Mouse (Mus musculus): ENCODE measurements around the gene Ltf. TPM values are rescaled to one million over a fixed set of nuclear protein-coding genes. Genes with fewer than 3 reads are reported as not detected.

Ltf gene
- total RNA-seq, 2 experiments from 2014 or later: 1.2 to 3.6 TPM

DNA sequence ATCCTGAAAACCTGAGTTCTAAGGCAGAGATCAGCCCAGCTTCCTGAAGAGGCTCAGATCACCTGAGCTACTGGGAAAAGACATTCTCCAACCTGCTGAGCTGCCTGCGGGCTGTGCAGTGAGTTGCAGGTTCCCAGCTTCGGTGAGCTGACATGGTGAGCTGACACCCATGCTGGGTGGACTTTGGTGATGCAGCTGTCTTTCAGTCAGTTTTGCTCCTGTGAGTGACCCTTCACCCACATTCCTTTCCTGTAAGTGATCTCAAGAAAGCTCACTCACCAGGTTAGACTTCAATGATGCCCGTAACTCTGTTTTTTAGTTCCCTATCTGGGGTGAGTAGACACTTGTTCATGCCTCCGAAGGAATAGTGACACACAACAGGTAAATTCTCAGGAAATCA, 66.3 kb downstream of the Ltf start:
- no peak for DNase-seq (ENCODE audit: low spot score in 2 of 2)

DNA sequence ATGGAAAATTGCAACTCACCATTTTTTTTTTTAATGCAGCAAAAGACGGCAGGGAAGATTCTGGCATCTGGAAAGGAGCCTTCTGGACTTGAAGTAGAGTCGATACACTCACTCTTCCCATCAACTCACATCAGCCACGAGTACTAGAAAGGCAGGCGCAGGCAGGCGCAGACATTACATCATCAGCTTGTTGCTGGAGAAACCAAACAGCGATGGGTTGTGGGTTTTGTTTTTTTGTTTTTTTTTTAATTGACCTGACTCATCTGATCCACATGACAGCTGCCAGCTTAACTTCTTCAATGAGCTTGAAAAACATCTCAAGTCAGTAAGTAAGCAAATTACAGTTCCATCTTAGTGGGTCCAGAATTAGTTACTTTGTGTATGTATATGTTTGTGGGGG, 67.1 kb downstream of the Ltf start:
- DNase-seq (ENCODE audit: low spot score in 2 of 2): no peak

DNA sequence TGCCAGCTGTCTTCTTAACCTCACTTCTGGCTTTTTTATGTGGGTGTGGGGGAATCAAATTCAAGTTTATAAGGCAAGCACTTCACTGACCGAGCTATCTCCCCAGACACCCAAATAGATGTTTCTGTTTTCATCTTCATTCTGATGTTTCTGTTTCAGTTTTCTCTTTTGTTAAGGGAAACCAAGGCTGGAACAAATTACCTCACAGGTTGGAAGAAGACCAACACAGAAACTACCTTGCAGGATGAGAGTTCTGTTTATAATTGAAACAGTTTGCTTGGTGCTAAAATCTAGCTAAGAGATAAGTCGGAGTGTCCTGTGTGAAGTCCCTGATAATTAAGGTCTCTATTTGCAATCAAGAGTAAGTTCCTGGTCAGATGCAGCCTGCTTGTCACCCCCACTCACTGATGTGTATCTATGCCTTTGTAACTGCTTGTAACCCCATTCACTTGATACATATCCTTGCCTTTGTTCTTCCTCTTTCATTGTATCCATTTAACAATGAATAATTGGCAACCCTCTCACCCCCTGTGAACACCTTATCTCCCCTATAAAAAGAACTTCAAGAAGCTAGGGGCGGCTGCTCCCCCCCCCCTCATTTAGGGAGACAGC, 68.0 kb downstream of the Ltf start:
- DNase-seq (ENCODE audit: low spot score in 2 of 2): no peak

DNA sequence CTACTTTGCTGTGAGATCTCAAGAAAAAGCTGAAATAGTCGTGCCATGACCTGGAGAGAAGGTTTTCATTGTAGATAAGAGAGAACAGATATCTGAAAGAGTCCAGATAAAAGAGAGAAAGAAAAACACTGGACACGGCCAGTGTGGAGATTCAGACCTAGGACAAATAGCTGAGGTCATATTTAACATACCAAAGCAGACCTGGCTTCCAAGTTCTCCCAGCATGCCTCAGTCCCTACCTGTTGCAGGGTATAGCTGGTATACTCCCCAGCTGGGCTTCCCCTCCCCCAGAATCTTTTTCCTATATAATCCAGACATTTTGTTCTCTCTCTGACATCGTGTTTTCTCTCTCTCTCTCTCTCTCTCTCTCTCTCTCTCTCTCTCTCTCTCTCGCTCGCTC, 68.9 kb downstream of the Ltf start:
- DNase-seq (ENCODE audit: low spot score in 2 of 2): no peak

DNA sequence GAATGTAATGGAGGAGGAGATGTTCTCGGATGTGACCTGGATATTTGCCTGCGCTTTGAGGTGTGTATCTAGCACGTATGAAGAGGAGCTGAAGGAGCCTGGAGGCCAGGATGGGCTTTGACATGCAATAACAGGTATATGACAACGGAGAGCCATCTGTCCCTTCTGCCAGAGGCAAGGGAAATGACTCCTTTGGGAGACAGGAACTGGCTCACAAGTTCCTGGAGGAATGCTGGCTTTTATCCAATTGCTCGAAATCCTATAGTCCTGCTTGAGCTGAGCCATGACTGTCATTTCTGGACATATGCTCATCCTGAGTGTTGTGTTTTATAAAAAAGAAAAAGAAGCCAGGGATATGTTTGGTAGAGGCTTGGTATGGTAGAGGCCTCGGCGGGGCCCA, 69.8 kb downstream of the Ltf start:
- DNase-seq (ENCODE audit: low spot score in 2 of 2): no peak

Other genes with a start within 250 kb of the Ltf start
- gene Prss42, start 221.1 kb upstream of the Ltf start, total RNA-seq (2021): not detected
- not detected for gene Prss44, start 205.3 kb upstream of the Ltf start, total RNA-seq (2021)
- not detected for gene Prss43, start 192.6 kb upstream of the Ltf start, total RNA-seq (2021)
- gene Prss45, start 184.7 kb upstream of the Ltf start, total RNA-seq (2021): not detected
- not detected for gene Prss46, start 174.8 kb upstream of the Ltf start, total RNA-seq (2021)
- gene Prss50, start 161.3 kb upstream of the Ltf start, total RNA-seq (2021): not detected
- 1 to 10 TPM; 5.8 to 6.6 TPM for gene Als2cl, start 139.4 kb upstream of the Ltf start, total RNA-seq (2021)
- under 1 TPM; 0.47 to 0.60 TPM for gene Tmie, start 139.2 kb upstream of the Ltf start, total RNA-seq (2021)
- gene Fam240a, start 102.4 kb upstream of the Ltf start, total RNA-seq (2021): 1 to 10 TPM; 1.8 to 2.5 TPM
- gene Tdgf1, start 73.1 kb upstream of the Ltf start, total RNA-seq (2021): not detected
- 10 to 100 TPM in 1 of 2 experiments, 1 to 10 TPM in 1; 8.8 to 13.3 TPM for gene Lrrc2, start 67.7 kb upstream of the Ltf start, total RNA-seq (2021)
- 1 to 10 TPM in 1 of 2 experiments, under 1 TPM in 1; 0.93 to 1.1 TPM for gene Rtp3, start 28.7 kb upstream of the Ltf start, total RNA-seq (2021)
- 1 to 10 TPM; 1.4 to 1.8 TPM for gene Ccrl2, start 38.2 kb downstream of the Ltf start, total RNA-seq (2021)
- 10 to 100 TPM; 77.3 to 93.3 TPM for gene Lrrfip2, start 98.3 kb downstream of the Ltf start, total RNA-seq (2021)

All from gastrocnemius, postnatal 4 days (tissue).